Mouse (Mus musculus): ENCODE data around the gene Asxl1.

GRCm38 (mm10) chr2:153298863-153299262 is 46.8 kb upstream of the Asxl1 start:
- TF ChIP-seq CTCF (IDR thresholded peaks at IDR 0.05; ENCODE audit: control insufficient read depth, insufficient read depth, low read length), result 0 out of 2 replicates have a peak, but pooled peaks have one; percentile 10
- TF ChIP-seq POLR2A (IDR thresholded peaks at IDR 0.05; ENCODE audit: borderline replicate concordance, control insufficient read depth, low read depth, low read length), result no peak
